Mouse (Mus musculus): Measurements from ENCODE around the gene Tspan5.

The Tspan5 gene

DNA sequence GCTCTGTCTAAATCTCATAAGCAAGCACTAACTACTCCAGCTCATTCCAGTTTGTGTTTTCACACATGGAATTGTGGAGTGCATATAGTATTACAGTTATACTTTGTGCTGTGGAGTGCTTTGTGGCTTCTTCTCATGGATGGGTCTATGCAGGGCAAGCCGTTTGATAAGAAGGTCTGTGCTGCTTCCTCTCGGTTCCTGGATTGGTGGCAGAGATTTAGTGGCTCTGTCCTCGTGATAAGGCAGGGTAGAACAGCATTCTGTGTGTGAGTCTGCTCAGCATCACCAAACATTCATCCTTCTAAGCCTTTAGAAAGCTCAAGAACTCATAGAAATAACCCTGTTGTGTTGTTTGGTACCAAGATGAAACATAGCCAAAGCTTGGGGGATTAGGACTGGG is 54.6 kb downstream of the Tspan5 start:
- in situ Hi-C loops (cut with MboI; ENCODE audit: low pct_unique_long_range_greater_than_20kb in 1 of 2, low sequenced_read_pairs in 2 of 2, unreplicated experiment in 1 of 2), result no loop called here

GRCm38 (mm10) chr3:138800664-138801411 is 58.8 kb downstream of the Tspan5 start:
- in situ Hi-C loops (cut with MboI; ENCODE audit: low pct_unique_long_range_greater_than_20kb in 1 of 2, low sequenced_read_pairs in 2 of 2, unreplicated experiment in 1 of 2), result no loop called here

DNA sequence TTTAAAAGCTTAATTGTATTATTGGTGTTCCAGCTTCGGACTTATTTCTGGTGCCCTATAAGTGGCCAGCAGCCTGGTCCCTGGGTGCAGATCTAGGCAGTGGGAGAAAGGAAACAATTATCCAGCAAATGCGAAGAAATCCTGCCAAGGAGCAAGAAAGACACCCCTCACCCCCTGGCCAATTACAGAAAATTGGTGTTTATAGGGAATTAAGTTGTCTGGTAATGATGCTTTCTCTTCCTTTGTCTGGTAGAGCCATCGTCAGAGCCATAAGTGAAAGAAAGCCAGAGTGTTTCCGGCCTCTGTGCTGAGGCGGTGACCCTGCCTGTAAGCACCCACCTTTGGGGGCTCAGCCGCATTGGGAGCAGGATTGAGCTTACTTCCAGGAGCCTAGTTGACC is 59.7 kb downstream of the Tspan5 start:
- in situ Hi-C loops (cut with MboI; ENCODE audit: low pct_unique_long_range_greater_than_20kb in 1 of 2, low sequenced_read_pairs in 2 of 2, unreplicated experiment in 1 of 2), result no loop called here

DNA sequence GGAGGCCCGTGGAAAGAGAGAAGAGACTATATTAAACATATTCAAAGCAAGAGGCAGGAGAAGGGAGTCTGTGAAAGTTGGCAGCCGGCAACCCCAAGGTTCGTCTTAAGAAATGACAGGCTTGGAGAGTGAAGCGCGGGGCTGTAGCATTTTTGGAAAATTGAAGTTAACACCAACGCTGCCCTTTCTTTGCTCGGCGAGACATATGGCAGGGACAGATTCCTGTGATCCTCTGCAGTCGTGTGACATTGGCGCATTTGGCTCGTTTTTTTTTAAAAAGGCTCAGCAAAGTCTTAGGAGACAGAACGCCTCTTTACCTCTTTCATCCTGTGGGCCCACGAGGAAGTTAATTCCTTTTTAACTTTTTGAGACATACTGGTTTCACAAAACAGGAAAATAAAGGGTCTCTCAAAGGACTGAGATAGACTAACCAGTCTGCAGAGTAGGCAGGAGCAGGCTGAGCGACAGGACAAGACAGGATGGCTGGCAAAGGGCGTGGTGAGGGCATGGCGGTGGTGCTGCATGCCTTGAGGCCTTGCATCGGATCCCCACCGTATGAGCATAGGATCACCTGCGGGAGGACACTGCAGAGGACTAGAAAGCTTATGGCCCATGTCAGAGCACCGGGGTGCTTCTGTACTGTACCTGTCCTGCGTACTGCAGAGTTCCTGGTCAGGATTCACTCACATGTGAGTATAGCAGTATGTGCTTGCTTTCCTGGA is 60.9 kb downstream of the Tspan5 start:
- in situ Hi-C loops (cut with MboI; ENCODE audit: low pct_unique_long_range_greater_than_20kb in 1 of 2, low sequenced_read_pairs in 2 of 2, unreplicated experiment in 1 of 2), result no loop called here

DNA sequence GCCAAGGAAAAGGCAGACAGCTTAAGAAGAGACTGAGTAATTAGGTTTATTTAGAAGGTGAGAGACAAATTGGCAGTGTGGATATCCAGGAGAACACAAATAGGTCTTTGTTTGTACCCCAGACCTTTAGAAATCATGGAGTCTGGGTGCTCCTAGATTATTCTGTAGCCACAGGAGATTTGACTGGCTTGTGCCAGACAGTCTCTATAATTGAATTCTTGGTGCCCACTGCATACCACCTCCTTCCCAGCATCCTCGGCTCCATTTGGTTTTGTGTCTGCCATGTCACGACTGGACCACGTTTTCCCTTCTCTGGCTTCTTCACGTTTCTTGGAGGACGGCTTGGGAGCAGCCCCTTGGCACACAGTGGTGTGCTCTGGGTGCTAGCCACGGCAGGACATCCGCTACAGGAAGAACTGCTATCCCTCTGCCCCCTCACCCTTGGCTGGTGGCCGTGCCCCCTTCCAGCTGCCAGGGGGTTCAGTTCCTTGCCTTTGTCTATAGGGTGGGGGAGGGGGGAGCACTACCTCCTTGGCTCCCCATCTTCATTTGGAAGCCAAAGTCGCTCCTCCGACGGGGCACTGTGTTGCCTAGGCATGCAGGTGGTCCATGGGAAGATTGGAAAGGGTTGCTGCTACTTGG is 61.6 kb downstream of the Tspan5 start:
- in situ Hi-C loops (cut with MboI; ENCODE audit: low pct_unique_long_range_greater_than_20kb in 1 of 2, low sequenced_read_pairs in 2 of 2, unreplicated experiment in 1 of 2), result no loop called here

DNA sequence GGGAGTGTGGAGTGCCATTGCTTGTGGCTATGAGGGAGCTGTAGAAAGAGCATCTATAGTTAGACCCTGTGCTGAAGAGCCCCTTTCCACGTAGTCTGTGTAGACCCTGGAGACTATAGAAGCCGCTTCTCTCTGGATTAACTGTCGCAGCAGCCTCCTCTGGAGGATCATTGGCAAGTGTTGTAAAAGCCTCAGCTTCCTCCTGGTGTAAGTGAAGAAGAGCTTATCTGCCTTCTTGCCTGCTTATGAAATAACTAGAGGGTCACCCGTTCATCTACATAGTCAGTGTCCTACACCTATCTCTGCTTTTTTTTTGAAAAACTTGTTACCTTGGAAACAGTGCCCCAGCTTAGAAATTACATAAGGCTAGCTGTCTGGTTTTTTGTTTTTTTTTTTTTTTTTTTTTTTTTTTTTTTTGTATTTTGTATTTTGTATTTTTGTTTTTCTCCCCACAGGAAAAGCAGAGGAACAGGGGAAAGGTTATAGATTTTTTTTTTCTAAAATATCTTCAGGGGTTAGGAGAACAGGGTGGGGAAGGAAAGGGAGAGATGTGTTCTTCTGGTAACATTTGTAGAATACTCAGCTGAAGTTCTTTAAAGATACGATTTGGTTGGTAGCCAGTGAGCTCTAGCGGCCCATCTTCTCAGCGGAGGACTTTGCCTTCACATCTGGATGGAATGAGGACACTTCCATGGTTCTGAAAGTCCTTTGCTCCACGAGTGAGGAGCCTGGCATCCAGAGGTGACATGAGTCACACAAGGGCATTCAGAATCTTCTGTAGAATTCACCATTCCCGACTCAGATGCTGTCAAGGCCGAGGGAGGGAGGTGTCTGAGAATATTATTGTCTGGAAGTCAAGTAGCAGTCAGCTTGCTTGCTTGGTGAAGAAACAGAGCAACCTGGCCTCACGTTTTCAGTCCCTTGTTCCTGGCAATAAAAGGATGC is 62.4 kb downstream of the Tspan5 start:
- in situ Hi-C loops (cut with MboI; ENCODE audit: low pct_unique_long_range_greater_than_20kb in 1 of 2, low sequenced_read_pairs in 2 of 2, unreplicated experiment in 1 of 2), result no loop called here

GRCm38 (mm10) chr3:138807795-138808194 is 65.8 kb downstream of the Tspan5 start:
- in situ Hi-C loops (cut with MboI; ENCODE audit: low pct_unique_long_range_greater_than_20kb in 1 of 2, low sequenced_read_pairs in 2 of 2, unreplicated experiment in 1 of 2), result no loop called here

- in situ Hi-C loops (cut with MboI; ENCODE audit: low pct_unique_long_range_greater_than_20kb in 1 of 2, low sequenced_read_pairs in 2 of 2, unreplicated experiment in 1 of 2), result no loop called here
Observed at GRCm38 (mm10) chr3:138809509-138809908, 67.5 kb downstream of the Tspan5 start.

DNA sequence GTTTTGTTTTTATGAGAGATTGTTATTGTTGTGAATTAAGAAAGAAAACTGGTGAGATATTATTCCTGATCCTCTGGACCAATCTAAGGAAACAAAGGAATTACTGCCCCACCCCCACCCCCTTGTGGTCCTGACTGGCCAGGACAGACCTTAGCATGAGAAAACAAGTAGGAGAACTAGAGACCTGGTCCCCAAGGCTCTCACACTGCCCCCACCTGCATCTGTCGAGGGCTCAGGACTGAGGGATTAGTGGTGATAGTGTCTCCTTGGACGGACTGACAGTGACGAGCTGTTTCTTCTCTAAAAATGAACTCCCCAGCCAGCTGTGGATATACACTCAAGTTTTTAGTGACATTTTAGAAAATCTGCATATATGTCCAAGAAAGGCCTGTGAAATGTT is 70.6 kb downstream of the Tspan5 start:
- in situ Hi-C loops (cut with MboI; ENCODE audit: low pct_unique_long_range_greater_than_20kb in 1 of 2, low sequenced_read_pairs in 2 of 2, unreplicated experiment in 1 of 2), result no loop called here

GRCm38 (mm10) chr3:138813139-138813810 is 71.3 kb downstream of the Tspan5 start:
- in situ Hi-C loops (cut with MboI; ENCODE audit: low pct_unique_long_range_greater_than_20kb in 1 of 2, low sequenced_read_pairs in 2 of 2, unreplicated experiment in 1 of 2), result no loop called here

- in situ Hi-C loops (cut with MboI; ENCODE audit: low pct_unique_long_range_greater_than_20kb in 1 of 2, low sequenced_read_pairs in 2 of 2, unreplicated experiment in 1 of 2), result no loop called here
Observed at GRCm38 (mm10) chr3:138814457-138814856, 72.5 kb downstream of the Tspan5 start.

DNA sequence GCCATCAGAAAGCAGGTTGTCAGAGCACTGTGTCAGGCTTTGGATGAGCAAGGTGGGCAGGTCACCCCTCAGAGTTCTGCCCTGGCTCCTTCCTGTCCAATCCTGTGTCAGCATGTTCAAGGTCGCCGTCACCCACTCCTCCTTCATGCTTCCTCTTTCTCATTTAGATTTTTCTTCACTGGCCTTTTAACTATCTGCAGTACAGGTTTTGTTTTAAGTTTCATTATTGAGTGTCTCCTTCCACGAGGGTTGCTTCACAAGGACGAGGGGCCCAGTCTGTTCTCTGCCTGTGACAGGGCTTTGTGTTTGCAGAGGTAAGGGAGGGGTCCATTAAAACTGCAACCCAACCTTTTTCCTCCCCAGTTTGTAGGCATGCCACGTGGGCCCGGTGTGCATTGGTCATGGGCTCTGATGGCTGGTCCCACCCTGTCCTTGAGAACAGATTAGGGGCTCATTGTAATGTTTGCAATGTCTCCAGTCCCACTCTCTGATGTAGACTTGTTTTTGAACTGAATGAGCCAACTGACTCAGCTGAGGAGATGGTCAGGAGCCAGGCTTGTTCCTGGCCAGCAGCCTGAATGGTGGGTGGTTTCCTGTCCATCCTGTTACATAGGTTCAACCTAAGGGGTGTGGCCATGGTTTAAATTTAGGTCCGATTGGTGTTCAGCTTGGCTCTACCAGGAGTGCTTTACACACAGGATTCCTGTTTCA is 73.3 kb downstream of the Tspan5 start:
- in situ Hi-C loops (cut with MboI; ENCODE audit: low pct_unique_long_range_greater_than_20kb in 1 of 2, low sequenced_read_pairs in 2 of 2, unreplicated experiment in 1 of 2), result no loop called here

DNA sequence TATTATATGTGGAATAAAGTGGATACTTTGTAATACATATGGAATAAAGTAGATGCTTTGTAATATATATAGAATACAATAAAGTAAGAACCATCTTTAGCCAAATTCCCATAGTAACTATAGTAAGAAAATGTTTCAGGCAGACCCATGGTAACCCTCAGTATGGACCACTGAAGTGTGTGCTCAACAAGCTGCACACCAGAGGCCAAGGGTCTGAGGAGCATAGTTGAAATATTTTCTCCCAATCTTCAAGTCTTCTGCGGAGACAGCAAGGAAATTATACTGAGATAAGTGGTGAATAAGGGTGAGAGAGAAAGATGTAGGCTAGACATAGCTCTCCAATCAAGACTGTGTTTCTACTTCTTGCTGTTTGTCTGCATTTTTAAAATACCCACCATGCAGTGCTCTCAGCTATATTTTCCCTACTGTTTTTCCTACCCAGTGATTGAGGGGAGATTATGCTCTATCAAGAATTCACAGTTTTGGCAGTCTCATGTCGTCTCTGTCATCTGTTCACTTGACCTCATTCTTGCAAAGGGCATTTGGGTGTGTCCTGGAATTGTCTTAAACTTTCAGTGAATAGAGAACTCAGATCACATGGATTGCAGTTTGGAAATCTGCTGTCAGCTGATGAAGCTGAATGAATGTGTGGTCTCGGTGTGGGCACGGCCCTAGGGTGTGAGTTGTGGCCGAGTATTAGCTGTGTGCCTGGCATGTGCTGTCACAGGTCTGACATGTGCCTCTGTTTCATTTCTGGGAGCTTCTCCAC is 75.1 kb downstream of the Tspan5 start:
- in situ Hi-C loops (cut with MboI; ENCODE audit: low pct_unique_long_range_greater_than_20kb in 1 of 2, low sequenced_read_pairs in 2 of 2, unreplicated experiment in 1 of 2), result no loop called here

DNA sequence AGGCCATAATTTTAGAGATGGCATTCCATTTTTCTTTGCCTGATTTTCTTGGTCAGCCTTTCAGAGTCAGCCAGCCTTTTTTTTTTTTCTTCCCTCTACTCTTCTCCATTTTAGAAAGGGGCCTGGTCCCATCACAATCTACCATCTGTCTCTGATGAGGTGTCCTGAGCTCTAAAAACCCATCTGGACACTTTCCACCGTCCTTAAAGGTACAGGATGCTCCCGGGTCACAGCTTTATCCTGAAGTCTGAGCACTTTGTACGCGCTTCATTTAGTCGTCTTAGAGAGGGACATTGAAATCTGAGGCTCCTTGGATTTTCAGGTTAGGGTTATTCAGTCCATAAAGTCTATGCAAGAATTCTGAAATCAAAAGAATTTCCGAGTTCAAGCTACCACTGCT is 77.9 kb downstream of the Tspan5 start:
- in situ Hi-C loops (cut with MboI; ENCODE audit: low pct_unique_long_range_greater_than_20kb in 1 of 2, low sequenced_read_pairs in 2 of 2, unreplicated experiment in 1 of 2), result no loop called here

DNA sequence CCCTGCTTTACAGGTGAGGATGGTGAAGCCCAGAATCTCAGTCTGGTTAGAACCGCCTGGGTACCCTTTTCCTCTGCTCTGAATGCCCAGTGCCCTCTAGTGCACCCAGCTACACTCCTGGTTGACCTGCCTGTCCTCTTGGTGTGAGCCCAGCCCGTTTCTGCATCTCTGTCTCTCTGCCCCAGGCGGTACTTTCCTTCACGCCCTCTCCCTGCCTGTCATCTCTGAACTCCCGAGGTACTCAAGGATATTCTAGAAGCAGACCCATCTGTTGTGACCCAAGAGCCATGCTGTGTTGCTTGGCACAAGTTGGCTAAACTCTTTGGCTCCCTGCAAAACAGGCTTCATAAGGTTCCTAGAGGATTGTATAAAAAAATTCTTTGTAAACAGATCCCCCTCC is 78.3 kb downstream of the Tspan5 start:
- in situ Hi-C loops (cut with MboI; ENCODE audit: low pct_unique_long_range_greater_than_20kb in 1 of 2, low sequenced_read_pairs in 2 of 2, unreplicated experiment in 1 of 2), result no loop called here

GRCm38 (mm10) chr3:138821886-138822445 is 80.0 kb downstream of the Tspan5 start:
- in situ Hi-C loops (cut with MboI; ENCODE audit: low pct_unique_long_range_greater_than_20kb in 1 of 2, low sequenced_read_pairs in 2 of 2, unreplicated experiment in 1 of 2), result no loop called here

- in situ Hi-C loops (cut with MboI; ENCODE audit: low pct_unique_long_range_greater_than_20kb in 1 of 2, low sequenced_read_pairs in 2 of 2, unreplicated experiment in 1 of 2), result no loop called here
Observed at GRCm38 (mm10) chr3:138823857-138824256, 81.9 kb downstream of the Tspan5 start.
